Mouse (Mus musculus) thymus, adult 2 months (tissue): ENCODE data around the gene Rffl.

ENCODE experiments used
- CTCF ChIP-seq: fragments of 200-500 bp; IDR thresholded peaks from 2 replicates; pipeline ENCODE4 v1.5.1; 2012; ENCODE audit warnings: mild to moderate bottlenecking, control low read depth, low read length, moderate library complexity, borderline replicate concordance; ENCODE audit not compliant: control insufficient read depth, poor library complexity, insufficient read depth; ENCODE audit errors: extremely low read depth
- POLR2A ChIP-seq: fragments of 200-500 bp; IDR thresholded peaks from 2 replicates; pipeline ENCODE4 v1.6.1; 2012; ENCODE audit warnings: mild to moderate bottlenecking, low read length, control low read depth, moderate library complexity; ENCODE audit not compliant: control insufficient read depth, poor library complexity, insufficient read depth; ENCODE audit errors: extremely low read depth

DNA sequence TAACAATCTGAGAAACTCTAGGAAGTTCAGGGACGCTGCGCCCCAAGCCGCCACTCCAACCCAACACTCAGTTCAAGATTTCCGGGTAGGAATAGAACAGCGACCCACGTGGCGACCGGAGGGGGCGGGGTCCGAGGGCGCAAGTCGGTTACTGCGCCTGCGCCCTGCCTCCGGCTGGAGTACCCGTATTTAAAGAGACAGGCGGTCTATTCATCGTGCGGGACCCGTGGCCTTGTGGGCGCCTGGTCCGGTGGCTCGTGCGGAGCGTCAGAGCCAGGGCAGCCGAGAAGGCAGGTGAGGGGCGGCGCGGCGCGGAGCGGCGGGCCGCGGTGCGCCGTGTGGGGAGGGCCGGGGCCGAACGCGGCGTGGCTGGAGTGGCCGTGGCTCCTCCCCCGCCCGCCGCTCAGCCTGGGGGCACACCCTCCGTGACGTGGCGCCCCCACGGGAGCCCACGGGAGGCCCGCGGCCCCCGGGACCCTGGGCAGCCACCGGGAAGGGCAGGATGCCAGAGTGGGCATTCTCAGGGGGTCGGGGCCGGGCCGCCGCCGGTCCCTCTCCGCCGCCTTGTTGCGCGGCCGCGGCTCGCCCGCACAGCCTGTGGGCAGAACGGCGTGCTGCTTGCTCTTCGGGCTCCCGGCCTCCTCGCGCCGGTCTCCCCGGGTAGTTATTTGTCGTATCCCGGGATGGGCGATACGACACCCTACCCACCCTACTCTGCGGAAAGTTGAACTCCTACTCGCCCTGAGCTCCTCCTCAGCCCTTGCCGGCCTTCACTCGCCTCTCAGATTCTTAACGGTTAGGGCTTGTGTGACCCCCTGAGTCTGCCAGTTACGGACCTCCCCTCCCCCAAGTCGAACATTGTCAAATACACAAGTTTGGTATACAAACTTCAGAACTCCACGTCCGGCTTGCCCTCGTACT lies 89.8 kb downstream of the Rffl start, which contains the start of gene Lig3:
- no peak; the same call in 1 of the 2 replicates for TF ChIP-seq CTCF
- peak; percentile 65 for TF ChIP-seq POLR2A
